Mouse (Mus musculus): ENCODE results near the gene Acsf2. TPM values are rescaled to one million over a fixed set of nuclear protein-coding genes. Genes with fewer than 3 reads are reported as not detected.
A peak's percentile ranks its signal among the peaks of the same experiment; 100 is the strongest.
"Not testable (repeated sequence)": the region's sequence is repeated elsewhere in the genome, so short reads cannot be mapped to it uniquely, and the experiment has no call there.

The Acsf2 gene
- polyA plus RNA-seq (2015; fragmentation: Nextera tagmentation; extraction: Ambion mirVana): 2.0 and 2.2 TPM in 2 replicates

GRCm38 (mm10) chr11:94601321-94602281 is at the start of gene Acsf2:
Gene Acsf2, minus strand, starts transcription at chr11:94601871.
- peak within 1 kb of the TSS; percentile 74 for H3K4me2 ChIP-seq

GRCm38 (mm10) chr11:94651241-94651640 is 49.6 kb upstream of the Acsf2 start:
- WGBS: 92% methylated on average over 7 of the region's 7 CpGs
- not testable (repeated sequence) for H3K27me3 ChIP-seq; H3K9ac ChIP-seq; H3K4me3 ChIP-seq; H3K9me3 ChIP-seq; H3K27ac ChIP-seq (replicated peaks); ATAC-seq (ENCODE audit: low read depth); H3K4me2 ChIP-seq
- H3K36me3 ChIP-seq: peaks cover 29% of the 10 kb centered on the region
- peaks cover 21% of the 10 kb centered on the region for H3K4me1 ChIP-seq (replicated peaks)

More at GRCm38 (mm10) chr11:94601321-94602281, at the start of gene Acsf2:
- Histone ChIP-seq H3K9ac (peak within 1 kb of the TSS; percentile 61), H3K9me3 (no peaks in the 10 kb centered on the region), H3K27ac (replicated peaks) (no peak within 1 kb of the TSS), H3K4me3 (peak within 1 kb of the TSS; percentile 43), H3K4me1 (replicated peaks) (peaks cover 14% of the 10 kb centered on the region), H3K36me3 (no peaks in the 10 kb centered on the region), H3K27me3 (peaks cover 23% of the 10 kb centered on the region)
- 2% methylated on average over 48 of the region's 52 CpGs for WGBS
- peak; percentile 84 for ATAC-seq (ENCODE audit: low read depth)

DNA sequence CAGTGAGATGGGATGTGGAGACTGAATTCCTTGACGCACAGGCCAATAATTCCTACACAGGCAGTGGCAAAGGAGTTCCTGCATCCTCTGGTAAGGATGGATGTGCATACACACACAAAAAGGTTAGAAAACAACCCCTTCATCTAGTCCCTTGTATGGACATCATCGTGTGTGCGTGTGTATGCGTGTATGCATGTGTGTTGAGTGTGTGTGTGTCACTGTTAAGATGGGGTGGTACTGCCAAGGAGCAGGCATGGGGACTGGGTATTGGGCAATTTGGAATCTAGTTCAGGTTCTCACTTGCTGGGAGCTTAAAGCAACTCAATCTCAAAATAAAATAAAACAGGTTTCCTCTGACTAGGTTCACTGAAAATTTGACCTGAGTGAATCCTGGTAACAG is 44.8 kb upstream of the Acsf2 start:
- H3K27ac ChIP-seq (replicated peaks): no peak overlapping the region
- no peaks in the 10 kb centered on the region for H3K9me3 ChIP-seq
- H3K36me3 ChIP-seq: peaks cover 72% of the 10 kb centered on the region
- H3K27me3 ChIP-seq: no peaks in the 10 kb centered on the region
- no peak overlapping the region for H3K4me3 ChIP-seq
- 97% methylated on average over 4 of the region's 4 CpGs for WGBS
- H3K9ac ChIP-seq: no peak overlapping the region
- no peaks in the 10 kb centered on the region for H3K4me1 ChIP-seq (replicated peaks)
- H3K4me2 ChIP-seq: no peak overlapping the region
- no peak for ATAC-seq (ENCODE audit: low read depth)

DNA sequence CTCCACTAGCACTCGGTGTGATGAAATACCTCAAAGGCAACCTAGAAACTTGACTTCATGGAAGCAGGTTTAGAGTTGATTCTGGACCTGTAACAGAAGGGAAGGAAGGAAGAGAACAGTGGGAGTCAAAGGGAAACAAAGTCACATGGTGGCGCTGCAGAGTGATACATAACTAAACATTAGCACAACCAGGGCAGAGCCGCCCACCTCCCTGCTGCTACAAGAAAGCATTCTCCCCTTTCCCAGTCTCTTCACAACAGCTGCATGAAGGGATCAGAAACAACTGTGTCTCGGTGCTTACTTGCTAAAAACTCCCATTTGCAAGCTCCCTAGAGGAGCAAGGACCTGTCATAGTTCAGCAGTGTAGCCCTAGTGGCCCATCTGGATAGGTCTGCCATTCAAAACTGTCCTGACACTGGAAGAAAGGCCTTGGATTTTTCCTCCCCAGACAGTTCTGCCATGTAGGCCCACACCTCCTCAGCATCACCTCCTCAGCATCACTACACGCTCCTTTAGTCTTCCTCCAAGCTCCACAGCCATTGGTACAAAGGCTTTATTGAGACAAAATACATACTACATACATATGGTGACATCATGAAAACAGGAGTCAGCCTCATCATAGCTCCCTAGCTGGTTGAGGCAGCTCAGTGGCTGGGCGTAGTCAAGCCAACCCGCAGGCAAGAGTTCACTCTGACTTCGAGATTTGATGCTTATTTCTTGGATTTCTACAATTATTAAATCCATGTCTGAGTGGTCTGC is 43.0 kb upstream of the Acsf2 start:
- 88% methylated on average over 8 of the region's 8 CpGs for WGBS
- no peak for ATAC-seq (ENCODE audit: low read depth)
- H3K36me3 ChIP-seq: peaks cover 81% of the 10 kb centered on the region

GRCm38 (mm10) chr11:94634431-94634830 is 32.8 kb upstream of the Acsf2 start:
- no peak overlapping the region for H3K4me3 ChIP-seq
- no peaks in the 10 kb centered on the region for H3K27me3 ChIP-seq
- WGBS: 89% methylated on average over 5 of the region's 5 CpGs
- no peak overlapping the region for H3K4me2 ChIP-seq
- H3K4me1 ChIP-seq (replicated peaks): peaks cover 15% of the 10 kb centered on the region
- no peak overlapping the region for H3K9ac ChIP-seq
- no peaks in the 10 kb centered on the region for H3K9me3 ChIP-seq
- ATAC-seq (ENCODE audit: low read depth): no peak
- H3K27ac ChIP-seq (replicated peaks): no peak overlapping the region
- peaks cover 78% of the 10 kb centered on the region for H3K36me3 ChIP-seq

More for the DNA sequence above, 43.0 kb upstream of the Acsf2 start:
- no peaks in the 10 kb centered on the region for H3K4me1 ChIP-seq (replicated peaks)
- H3K27ac ChIP-seq (replicated peaks): no peak overlapping the region
- no peak overlapping the region for H3K4me3 ChIP-seq
- no peaks in the 10 kb centered on the region for H3K9me3 ChIP-seq
- no peak overlapping the region for H3K4me2 ChIP-seq
- no peak overlapping the region for H3K9ac ChIP-seq
- no peaks in the 10 kb centered on the region for H3K27me3 ChIP-seq

DNA sequence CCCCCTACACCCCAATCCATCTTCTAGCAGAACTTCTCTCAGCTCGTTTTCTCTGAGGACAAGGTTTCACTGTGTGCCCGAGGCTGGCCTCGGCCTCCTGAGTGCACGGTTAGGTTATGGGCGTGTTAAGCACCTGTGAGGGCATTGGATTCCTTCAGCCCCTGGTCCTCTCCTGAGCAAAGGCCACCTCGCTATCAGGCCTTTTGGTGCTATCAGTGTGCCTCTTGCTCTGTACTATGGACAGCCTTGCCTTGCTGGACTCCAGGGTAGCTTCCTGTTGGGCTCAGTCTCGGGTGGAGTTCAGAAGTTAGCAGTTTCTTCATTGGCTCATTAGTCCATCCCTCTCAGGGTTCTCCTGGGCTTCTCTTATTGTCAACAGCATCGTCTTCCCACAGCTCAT is 31.3 kb upstream of the Acsf2 start:
- Histone ChIP-seq H3K4me2 (no peak overlapping the region), H3K27ac (replicated peaks) (no peak overlapping the region), H3K36me3 (peaks cover 64% of the 10 kb centered on the region), H3K4me1 (replicated peaks) (peaks cover 15% of the 10 kb centered on the region), H3K4me3 (no peak overlapping the region), H3K9ac (no peak overlapping the region), H3K9me3 (no peaks in the 10 kb centered on the region), H3K27me3 (no peaks in the 10 kb centered on the region)
- 87% methylated on average over 8 of the region's 8 CpGs for WGBS
- no peak for ATAC-seq (ENCODE audit: low read depth)

GRCm38 (mm10) chr11:94631969-94632368 is 30.3 kb upstream of the Acsf2 start:
- whole genome bisulfite sequencing: 92% methylated on average over 5 of the region's 5 CpGs
- H3K27ac ChIP-seq (replicated peaks): no peak overlapping the region
- H3K4me3 ChIP-seq: no peak overlapping the region
- ATAC-seq (ENCODE audit: low read depth): no peak
- peaks cover 15% of the 10 kb centered on the region for H3K4me1 ChIP-seq (replicated peaks)
- peaks cover 54% of the 10 kb centered on the region for H3K36me3 ChIP-seq
- no peaks in the 10 kb centered on the region for H3K27me3 ChIP-seq
- H3K9me3 ChIP-seq: no peaks in the 10 kb centered on the region
- H3K9ac ChIP-seq: no peak overlapping the region
- no peak overlapping the region for H3K4me2 ChIP-seq

DNA sequence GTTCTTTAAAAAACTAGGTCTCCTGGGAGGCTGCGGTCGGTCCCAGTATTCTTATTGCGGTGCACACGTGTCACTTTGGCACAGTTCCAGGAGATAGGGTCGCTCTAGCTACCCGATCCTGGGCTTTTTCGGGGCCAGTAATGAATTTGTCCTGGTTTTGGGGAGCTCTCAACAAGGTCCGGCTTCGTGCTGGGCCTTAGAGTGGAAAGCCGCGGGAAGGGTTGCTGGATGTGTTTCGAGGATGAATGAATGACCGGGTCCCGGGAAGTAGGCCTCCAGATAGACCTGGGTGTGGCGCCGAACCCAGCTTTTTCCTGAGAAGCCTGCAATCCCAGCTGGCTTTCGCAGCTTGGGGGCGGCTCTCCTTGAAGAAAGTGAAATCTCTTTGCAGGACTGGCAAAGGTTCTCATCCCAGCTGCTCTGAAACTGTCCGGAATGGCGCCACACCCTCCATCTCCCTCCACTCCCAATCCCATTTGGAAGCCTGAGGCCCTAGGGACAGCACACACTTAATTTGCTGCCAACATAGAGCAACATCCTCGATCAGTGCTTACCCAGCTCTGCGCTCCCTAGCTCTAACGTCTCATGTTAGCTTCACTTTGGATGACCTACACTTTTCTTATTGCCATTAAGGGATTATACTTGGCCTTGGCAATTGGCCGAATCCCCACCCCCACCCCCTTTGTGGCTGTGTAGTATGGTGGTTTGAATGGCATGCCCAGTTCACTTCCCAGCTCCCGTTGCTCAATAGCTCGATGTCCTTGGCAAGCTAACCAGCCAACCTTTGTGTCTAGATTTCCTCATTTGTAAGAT is 28.7 kb upstream of the Acsf2 start:
- peak overlapping the region; percentile 98 for H3K4me2 ChIP-seq
- peaks cover 15% of the 10 kb centered on the region for H3K4me1 ChIP-seq (replicated peaks)
- H3K4me3 ChIP-seq: peak overlapping the region; percentile 88
- peak overlapping the region; percentile 93 for H3K9ac ChIP-seq
- H3K9me3 ChIP-seq: no peaks in the 10 kb centered on the region
- H3K36me3 ChIP-seq: peaks cover 38% of the 10 kb centered on the region
- no peaks in the 10 kb centered on the region for H3K27me3 ChIP-seq
- H3K27ac ChIP-seq (replicated peaks): peak overlapping the region; percentile 55
- peak; percentile 54; the same call in 1 of the 2 replicates for ATAC-seq (ENCODE audit: low read depth)
- WGBS: 13% methylated on average over 26 of the region's 26 CpGs

DNA sequence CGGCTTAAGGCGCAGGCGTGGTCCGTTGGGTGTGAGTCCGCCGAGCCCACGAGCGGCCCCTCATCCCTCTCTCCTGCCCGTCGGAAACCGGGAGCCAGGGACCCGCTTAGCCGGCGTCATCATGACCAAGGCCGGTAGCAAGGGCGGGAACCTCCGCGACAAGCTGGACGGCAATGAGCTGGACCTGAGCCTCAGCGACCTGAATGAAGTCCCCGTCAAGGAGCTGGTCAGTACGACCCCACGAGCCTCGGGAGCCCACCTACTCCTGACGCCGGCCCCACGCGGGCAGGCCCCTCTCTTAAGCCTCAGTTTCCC is 28.2 kb upstream of the Acsf2 start:
- ATAC-seq (ENCODE audit: low read depth): peak; percentile 74; the same call in 1 of the 2 replicates
- H3K36me3 ChIP-seq: peaks cover 32% of the 10 kb centered on the region
- peak overlapping the region; percentile 98 for H3K4me2 ChIP-seq
- under 1% methylated on average over 28 of the region's 28 CpGs for WGBS
- no peaks in the 10 kb centered on the region for H3K9me3 ChIP-seq
- peaks cover 15% of the 10 kb centered on the region for H3K4me1 ChIP-seq (replicated peaks)
- H3K27ac ChIP-seq (replicated peaks): peak overlapping the region; percentile 55
- H3K4me3 ChIP-seq: peak overlapping the region; percentile 88
- peak overlapping the region; percentile 93 for H3K9ac ChIP-seq
- no peaks in the 10 kb centered on the region for H3K27me3 ChIP-seq

GRCm38 (mm10) chr11:94629199-94629883 is 27.7 kb upstream of the Acsf2 start, which contains the start of gene Lrrc59:
Gene Lrrc59, plus strand, starts transcription at chr11:94629767.
- 7% methylated on average over 41 of the region's 41 CpGs for WGBS
- H3K4me1 ChIP-seq (replicated peaks): peaks cover 15% of the 10 kb centered on the region
- peaks cover 27% of the 10 kb centered on the region for H3K36me3 ChIP-seq
- peak; percentile 98 for ATAC-seq (ENCODE audit: low read depth)
- peak within 1 kb of the TSS; percentile 55 for H3K27ac ChIP-seq (replicated peaks)
- H3K4me3 ChIP-seq: peak within 1 kb of the TSS; percentile 88
- no peaks in the 10 kb centered on the region for H3K27me3 ChIP-seq
- H3K9ac ChIP-seq: peak within 1 kb of the TSS; percentile 93
- H3K9me3 ChIP-seq: no peaks in the 10 kb centered on the region
- H3K4me2 ChIP-seq: peak within 1 kb of the TSS; percentile 98

- WGBS: 87% methylated on average over 2 of the region's 2 CpGs
These were observed 20.5 kb upstream of the Acsf2 start for GRCm38 (mm10) chr11:94622162-94622561.

More at GRCm38 (mm10) chr11:94622162-94622561, 20.5 kb upstream of the Acsf2 start:
- Histone ChIP-seq H3K9ac (no peak overlapping the region), H3K27ac (replicated peaks) (no peak overlapping the region), H3K4me1 (replicated peaks) (no peaks in the 10 kb centered on the region), H3K4me2 (no peak overlapping the region), H3K27me3 (no peaks in the 10 kb centered on the region), H3K36me3 (no peaks in the 10 kb centered on the region), H3K9me3 (no peaks in the 10 kb centered on the region), H3K4me3 (no peak overlapping the region)
- ATAC-seq (ENCODE audit: low read depth): no peak

Data from neural tube, embryonic 13.5 days (tissue).